Mouse (Mus musculus): ENCODE results near the gene Arhgap9.

The Arhgap9 gene

DNA sequence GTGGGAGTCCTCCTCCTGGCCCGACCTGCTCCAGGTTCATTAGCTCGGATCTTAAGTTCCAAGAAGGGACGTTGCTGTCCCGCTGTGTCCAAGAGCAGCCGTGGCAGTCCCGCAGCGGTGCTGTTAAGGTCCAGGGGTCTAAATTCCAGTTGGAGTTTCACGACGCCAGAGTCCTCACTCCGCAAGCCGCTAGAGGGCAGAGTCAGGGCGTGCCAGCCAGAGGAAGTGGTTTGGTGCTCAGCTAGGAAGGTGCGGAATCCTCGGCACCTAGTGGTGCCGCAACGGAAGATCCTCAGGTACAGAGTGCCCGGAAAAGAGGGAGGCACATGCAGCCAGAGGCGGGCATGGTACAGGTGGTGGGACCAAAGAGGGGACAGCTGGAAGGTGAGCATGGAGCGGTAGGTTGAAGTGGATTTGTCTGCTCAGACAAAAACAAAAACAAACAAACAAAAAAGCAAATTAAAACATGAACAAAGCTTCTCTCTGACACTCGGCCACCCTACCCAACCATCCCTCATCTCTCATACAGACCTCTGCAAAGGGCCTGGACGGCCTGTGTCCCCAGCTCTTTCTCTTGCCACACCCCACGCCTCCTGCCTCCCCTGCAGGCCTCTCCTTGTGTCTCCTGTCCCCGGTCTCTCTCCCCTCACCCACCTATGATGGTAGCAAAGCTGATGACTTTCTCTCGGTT, 29.0 kb downstream of the Arhgap9 start:
- peak; percentile 93 for DNase-seq

DNA sequence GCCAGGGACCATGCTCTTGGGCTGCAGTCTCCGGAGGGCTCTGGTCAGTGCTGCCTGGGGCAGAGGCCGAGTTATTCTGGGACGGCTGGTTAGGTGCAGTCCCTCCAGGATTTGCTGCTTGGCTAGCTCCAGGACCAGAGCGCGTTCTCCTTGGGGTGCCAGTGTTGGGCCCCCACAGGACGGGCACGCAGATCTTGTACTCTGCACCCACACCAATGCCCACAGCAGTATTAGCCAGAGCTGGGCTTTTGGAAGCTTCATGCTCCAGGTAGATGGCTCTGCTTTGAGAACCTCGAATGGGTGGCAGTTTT, 29.5 kb downstream of the Arhgap9 start:
- DNase-seq: peak; percentile 87

DNA sequence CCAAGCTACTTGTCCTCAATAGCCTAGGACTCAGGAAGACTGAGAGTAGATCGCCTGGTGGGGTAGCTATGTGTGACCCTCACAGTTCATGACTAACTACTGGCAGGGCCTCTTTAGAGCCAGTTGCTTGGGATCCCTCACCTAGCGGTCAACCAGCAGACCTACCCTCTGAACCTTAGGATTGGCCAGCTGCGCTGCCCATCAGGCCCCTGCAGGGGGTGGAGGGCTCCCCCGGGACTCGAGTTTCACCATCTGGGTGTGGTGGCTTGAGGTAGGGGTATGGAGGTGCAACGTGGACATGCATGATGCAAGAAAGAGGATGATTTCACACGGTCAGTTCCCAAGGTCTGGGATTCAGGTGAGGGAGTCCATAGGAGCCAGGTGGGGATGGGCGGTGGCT, 30.0 kb downstream of the Arhgap9 start:
- DNase-seq: peak; percentile 85

DNA sequence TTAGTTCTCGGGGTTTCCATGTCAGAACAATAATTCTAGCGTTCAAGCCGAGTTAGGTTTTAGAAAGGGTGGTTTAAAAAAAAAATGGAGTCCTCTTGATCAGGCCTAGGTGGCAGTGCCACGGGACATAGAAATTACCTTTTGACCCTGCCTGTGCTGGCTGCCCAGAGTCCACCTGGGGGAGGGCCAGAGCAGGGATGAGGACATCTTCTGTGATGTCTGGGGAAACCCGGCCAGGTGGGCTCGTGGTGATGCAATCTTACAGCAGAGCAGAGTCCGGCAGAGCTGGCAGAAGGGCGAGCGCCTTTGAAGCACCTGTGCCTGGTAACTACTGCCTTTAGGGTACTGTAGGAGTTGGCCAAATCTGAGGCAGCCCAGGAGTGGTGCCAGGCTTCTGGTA, 30.4 kb downstream of the Arhgap9 start:
- DNase-seq: peak; percentile 88

DNA sequence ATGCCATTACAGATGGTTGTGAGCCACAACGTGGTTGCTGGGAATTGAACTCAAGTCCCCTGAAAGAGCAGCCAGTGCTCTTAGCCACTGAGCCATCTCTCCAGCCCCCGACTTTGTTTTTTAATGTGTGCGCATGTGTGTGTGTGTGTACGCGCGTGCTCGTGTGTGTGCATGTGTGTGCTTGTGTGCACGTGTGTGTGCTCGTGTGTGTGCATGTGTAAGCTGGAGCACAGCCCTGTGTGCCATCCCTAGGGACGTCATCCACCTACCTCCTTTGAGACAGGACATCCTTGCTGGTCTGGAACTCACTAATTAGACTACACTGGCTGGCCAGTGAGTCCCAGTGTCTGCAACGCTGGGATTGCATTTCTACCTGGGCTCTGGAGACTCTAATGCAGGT, 31.0 kb downstream of the Arhgap9 start:
- peak; percentile 74 for DNase-seq

DNA sequence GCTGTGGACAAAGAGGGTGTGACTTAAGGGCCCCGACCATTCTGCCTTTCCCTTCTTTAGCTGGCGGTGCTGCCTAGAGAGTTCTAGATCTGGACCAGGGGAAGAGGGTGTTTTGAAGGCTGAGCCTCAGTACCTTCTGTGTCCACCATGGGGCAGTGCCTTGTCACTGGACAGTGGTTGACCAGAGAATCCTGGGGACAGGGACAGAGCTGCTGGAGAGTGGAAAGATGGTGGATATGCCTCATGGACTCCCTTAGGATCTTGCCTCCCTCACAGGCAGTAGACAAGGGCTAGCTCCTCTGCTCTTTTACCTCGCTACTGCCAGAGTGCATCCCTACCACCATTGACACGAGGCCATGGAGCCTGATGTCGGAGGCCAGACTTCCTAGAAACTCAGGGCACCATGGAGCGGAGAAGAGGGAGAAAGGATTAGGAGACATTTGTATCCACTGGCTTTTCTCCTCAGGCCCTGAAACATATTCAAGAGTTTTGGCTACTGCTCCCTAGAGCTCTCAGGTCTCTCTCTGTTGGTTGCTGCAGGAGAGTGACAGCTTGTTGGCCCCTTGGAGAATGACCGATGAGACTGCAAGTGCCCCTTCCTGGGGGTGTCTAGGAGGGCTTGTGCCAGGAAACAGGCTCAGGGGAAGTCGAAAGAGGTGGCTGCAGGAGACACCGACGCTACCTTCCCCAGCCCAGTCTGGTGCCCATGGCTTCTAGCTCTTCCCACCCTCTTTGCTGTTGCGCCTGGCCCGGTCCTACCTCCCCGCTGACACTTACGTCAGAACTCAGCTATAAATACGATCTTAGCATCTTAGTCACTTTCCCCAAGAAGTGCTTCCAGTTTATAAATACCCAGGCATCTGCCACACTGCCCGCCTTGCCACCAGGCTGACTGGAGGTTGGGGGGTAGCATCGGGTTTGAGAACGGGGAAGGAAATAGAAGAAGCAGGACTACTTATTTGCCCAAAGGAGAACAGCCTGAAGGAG, 32.4 kb downstream of the Arhgap9 start, which contains the start of gene Inhbe:
TSS of gene Inhbe (minus strand) at position 503 of the 987 bp plus-strand sequence.
- peak; percentile 94 for DNase-seq

DNA sequence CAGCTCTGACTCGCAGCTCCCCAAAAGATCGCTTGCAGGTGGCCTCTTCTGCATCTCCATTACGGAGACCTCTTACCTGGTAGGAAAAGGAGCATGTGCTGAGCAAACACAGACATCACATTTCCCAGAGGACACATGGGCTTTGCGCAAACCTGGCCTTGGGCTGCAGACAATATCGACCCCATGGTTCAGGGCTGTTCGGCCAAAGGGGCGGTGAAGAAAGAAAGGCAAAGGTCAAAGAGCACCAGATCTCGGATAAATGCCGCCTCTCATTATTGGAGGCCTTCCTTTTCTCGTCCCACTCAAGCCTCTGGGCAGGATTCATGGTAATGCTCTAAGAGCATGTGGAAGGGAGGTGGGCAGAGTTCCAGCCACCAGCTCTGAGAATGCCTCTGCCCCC, 33.6 kb downstream of the Arhgap9 start:
- DNase-seq: no peak

DNA sequence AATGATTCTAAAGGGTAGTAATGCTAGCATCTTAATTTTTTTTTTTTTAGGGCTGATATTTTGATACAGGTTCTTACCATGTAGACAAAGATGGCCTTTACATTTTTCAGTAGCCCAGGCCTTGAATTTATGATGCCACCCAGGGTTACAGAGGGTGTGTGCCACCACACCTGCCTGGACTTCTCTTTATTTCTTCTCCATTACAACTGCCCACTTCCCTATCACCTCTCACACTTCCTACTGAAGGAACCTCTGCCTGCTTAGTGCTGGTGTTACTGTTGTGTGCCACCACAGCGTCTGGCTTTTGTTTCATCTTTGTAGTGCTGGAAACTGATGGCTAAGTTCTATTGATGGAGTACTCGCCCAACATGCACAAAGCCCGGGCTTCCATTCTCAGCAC, 39.0 kb downstream of the Arhgap9 start:
- DNase-seq: no peak

DNA sequence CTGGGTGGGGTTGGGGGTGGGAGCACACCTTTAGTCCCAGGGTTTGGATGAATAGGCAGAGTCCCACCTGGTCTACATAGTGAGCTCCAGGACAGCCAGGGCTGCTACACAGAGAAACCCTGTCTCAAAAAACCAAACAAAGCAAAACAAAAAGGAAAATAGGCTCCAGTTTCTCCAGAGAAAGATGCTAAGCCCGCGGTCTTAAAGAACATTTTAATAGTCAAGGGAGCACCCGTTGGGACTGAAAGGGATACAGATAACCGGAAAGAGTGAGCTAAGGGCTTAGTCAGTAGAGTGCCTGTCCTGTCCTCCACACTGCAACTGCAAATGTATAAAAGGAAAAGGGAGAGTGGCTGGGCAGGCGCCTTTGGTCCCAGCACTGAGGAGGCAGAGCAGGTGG, 45.4 kb downstream of the Arhgap9 start:
- DNase-seq: no peak

DNA sequence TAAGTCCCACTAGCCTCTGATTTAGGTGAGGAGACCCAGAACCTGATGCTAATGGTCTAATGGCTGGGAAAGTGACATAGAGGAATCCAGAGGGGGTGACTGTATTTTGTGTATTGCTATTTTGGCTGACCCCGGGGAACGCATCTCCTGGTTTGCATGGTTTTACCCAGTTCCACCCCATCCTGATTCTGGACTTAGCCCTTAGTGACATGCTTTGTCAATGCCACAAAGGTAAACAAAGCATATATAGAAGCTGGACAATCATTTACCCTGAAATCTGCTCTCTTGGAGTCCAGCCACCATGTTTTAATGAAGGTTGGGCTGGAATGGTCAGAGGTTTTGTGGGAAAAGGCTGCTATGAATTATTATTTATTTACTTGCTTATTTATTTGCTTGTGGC, 46.5 kb downstream of the Arhgap9 start:
- DNase-seq: no peak

DNA sequence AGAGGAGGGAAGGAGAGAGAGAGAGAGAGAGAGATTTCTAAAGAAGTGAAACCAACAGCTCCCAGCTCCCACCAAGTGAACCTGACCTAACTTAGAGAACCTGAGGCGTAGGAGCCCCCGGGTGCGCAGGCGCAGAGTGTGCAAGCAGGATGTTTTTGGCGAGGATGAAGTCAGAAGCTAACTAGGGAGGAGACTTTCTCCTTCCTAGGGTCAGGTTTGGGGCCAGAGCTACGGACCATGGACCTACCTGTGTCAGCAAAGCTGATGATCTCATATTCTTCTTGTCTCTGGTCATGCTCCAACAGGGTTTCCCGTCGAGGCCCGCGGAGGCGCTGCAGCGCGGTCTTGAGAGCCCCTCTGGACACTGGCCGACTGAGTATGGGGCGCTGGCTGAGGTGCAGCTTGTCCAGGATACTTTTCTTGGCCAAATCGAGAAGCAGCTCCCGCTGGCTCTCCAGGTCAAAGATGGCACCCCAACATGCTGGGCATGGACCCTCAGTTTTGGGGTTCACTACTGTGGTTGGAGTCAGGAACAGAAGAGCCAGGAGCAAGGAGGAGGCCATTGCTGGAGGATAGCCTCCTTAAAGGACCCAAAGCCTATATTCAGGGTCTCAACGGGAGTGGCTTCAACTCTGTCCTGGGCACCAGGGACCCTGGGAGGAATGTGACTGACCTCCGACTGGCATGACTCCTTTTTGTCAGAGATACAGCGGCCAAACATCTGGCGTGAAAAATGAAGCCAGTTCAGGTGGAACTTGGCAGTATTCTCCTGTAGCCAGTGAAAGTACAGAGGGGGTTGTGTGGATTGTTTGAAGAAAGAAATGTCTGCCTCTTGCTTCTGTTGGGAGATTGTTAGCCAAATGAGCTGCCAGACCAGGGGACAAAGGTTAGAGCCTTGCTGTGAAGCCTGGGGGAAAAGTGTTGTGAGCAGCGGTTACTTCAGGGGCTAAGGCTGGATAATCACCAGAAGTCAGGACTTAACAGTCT, 48.4 kb downstream of the Arhgap9 start, which contains the start of gene Inhbc:
TSS of gene Inhbc (minus strand) at position 598 of the 987 bp plus-strand sequence.
- DNase-seq: no peak

DNA sequence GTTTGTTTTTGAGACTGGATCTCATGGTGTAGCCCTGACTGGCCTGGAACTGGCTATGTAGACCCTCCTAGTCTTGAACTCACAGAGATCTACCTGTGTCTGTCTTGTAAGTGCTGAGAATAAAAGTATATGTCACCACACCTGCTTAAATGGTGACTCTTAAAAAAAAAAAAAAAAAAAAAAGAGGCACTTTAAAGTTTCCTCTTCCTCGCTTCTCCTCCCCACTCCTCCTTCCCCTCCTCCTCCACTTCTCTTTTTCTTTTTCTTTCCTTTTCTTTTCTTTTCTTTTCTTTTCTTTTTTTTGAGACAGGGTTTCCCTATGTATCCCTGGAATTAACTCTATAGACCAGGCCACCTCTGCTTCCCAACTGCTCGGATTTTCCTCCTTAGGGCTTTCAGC, 49.3 kb downstream of the Arhgap9 start:
- DNase-seq: no peak

DNA sequence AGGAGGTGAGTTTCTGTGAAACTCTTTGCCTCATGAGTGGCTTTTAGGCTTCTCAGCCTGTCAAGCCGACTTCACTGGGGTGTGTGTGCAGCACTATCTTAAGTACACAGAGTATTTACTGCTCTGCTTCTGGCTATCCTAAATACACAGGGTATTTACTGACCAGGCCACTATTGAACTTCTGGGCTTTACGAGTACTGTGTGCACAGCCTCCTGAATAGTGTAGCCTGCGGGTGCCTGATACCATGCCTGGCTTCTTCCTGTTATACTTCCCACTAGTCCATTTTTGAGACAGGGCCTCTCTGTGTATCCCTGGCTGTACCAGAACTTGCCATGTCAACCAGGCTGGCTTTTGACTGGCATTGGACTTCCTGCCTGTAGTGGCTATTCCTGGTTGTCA, 55.9 kb downstream of the Arhgap9 start:
- DNase-seq: no peak

Data from heart, adult 11 months (tissue).